Mouse (Mus musculus) retina, postnatal 7 days (tissue): ENCODE results near the gene Olfr584.

ENCODE experiments used
- DNase-seq: peaks from one replicate; pipeline ENCODE4 v3.0.0-alpha.2; 2012; ENCODE audit warnings: low read depth, low spot score

Olfr584 gene

GRCm38 (mm10) chr7:103081585-103081984, at the start of gene Olfr584:
Gene Olfr584 (plus strand): TSS chr7:103081885.
- no peak for DNase-seq

- DNase-seq, result no peak
Observed at GRCm38 (mm10) chr7:103037724-103038123, 44.0 kb upstream of the Olfr584 start, which contains the start of gene Olfr582. Gene Olfr582 (plus strand): TSS chr7:103038024.

GRCm38 (mm10) chr7:103051000-103051399, 30.7 kb upstream of the Olfr584 start, which contains the start of gene Olfr583:
Gene Olfr583 (plus strand): TSS chr7:103051300.
- DNase-seq, result no peak

- no peak for DNase-seq
Observed at GRCm38 (mm10) chr7:103097420-103097819, 15.7 kb downstream of the Olfr584 start, which contains the start of gene Olfr585. Gene Olfr585 (plus strand): TSS chr7:103097720.

GRCm38 (mm10) chr7:103119406-103119805, 37.7 kb downstream of the Olfr584 start:
- no peak for DNase-seq

GRCm38 (mm10) chr7:103125538-103125937, 43.9 kb downstream of the Olfr584 start, which contains the start of gene Olfr586:
Gene Olfr586 (minus strand): TSS chr7:103125638.
- no peak for DNase-seq
